Mouse (Mus musculus) hindbrain, embryonic 15.5 days (tissue): ENCODE results near the gene M1ap. TPM values are rescaled to one million over a fixed set of nuclear protein-coding genes. Genes with fewer than 3 reads are reported as not detected.

Experiments used
- ATAC-seq: fragments of 200-750 bp; cut with Nextera tagmentation; 2 replicates; pipeline ENCODE4 v1.8.0; 2017; ENCODE audit warnings: low read depth, moderate number of reproducible peaks, moderate TSS enrichment; ENCODE audit not compliant: low FRiP score
- H3K27ac ChIP-seq: fragments of 300-500 bp; sonication (generic); replicated peaks from 2 replicates; pipeline ENCODE4 v1.5.1; 2015; ENCODE audit warnings: mild to moderate bottlenecking, inconsistent platforms
- H3K27me3 ChIP-seq: fragments of 300-500 bp; sonication (generic); 2 replicates; pipeline ENCODE4 v1.6.1; 2015; ENCODE audit warnings: control low read depth, inconsistent platforms
- H3K36me3 ChIP-seq: fragments of 300-500 bp; sonication (generic); 2 replicates; pipeline ENCODE4 v1.6.1; 2015; ENCODE audit warnings: control low read depth, inconsistent platforms
- H3K4me1 ChIP-seq: fragments of 300-500 bp; sonication (generic); replicated peaks from 2 replicates; pipeline ENCODE4 v1.6.1; 2015; ENCODE audit warnings: control low read depth, inconsistent platforms
- H3K4me2 ChIP-seq: fragments of 300-500 bp; sonication (generic); 2 replicates; pipeline ENCODE4 v1.6.1; 2015; ENCODE audit warnings: moderate library complexity, mild to moderate bottlenecking, inconsistent platforms
- H3K4me3 ChIP-seq: fragments of 300-500 bp; sonication (generic); 2 replicates; pipeline ENCODE4 v1.5.1; 2015; ENCODE audit warnings: mild to moderate bottlenecking, inconsistent platforms
- H3K9ac ChIP-seq: fragments of 300-500 bp; sonication (generic); 2 replicates; pipeline ENCODE4 v1.6.1; 2015; ENCODE audit warnings: inconsistent platforms
- H3K9me3 ChIP-seq: fragments of 300-500 bp; sonication (generic); 2 replicates; pipeline ENCODE4 v1.6.1; 2016; ENCODE audit warnings: control low read depth, inconsistent platforms
- WGBS: fragments of 180-500 bp; shearing (Covaris S2); methylation state at CpG from one replicate; pipeline ENCODE4 v1.1.7; 2015; 5-methylcytosine and 5-hydroxymethylcytosine counted together
- polyA plus RNA-seq: library from polyadenylated mRNA; unstranded; fragments of >200 nt; fragmentation: Nextera tagmentation; extraction: Ambion mirVana; gene quantifications from 2 replicates; pipeline ENCODE4 v1.2.1, GENCODE M21; 2015

Gene M1ap
- polyA plus RNA-seq, 1 experiment from 2014 or later, result 0.61 TPM

DNA sequence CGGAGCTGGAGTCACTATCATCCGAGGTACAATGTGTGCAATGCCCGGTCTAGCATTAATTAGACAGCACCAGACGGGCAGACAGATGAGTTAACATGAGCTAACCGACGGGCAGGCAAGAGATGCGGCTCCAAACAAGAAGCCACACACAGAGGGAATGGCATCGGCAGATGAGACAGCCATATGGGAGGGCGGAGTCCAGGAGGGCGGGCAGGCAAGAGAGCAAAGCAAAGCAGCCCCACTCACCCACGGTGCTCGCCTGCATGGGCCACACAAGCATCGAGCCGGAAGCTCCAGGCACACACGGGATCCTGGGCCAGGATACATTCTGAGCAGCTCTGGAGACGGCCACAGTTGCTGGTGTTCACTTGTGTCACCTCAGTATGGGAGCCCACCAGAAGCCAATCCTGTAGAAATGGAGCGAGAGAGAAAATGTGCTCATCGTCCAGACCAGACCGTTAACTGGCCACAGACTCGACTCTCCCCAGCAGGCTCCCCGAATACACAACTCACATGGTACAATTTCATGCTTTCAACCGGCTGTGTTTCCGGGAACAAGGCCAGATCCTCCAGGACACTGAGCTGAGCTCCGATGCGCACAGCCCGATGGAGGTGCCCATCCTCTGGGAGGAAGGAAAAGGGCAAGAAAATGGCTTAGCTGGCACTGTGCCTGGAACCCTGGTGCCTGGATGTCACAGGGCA is 29.5 kb upstream of the M1ap start:
- H3K4me3 ChIP-seq, result no peak overlapping the region
- no peaks in the 10 kb centered on the region for H3K4me1 ChIP-seq
- peak overlapping the region; percentile 23; the same call in 1 of the 2 replicates for H3K27ac ChIP-seq
- no peak overlapping the region for H3K4me2 ChIP-seq
- H3K9ac ChIP-seq, result no peak overlapping the region
- H3K9me3 ChIP-seq, result no peaks in the 10 kb centered on the region
- no peaks in the 10 kb centered on the region for H3K27me3 ChIP-seq
- ATAC-seq, result peak; percentile 74
- H3K36me3 ChIP-seq, result peaks cover 23% of the 10 kb centered on the region; the same call in 1 of the 2 replicates
- WGBS, result 63% methylated on average over 26 of the region's 26 CpGs

DNA sequence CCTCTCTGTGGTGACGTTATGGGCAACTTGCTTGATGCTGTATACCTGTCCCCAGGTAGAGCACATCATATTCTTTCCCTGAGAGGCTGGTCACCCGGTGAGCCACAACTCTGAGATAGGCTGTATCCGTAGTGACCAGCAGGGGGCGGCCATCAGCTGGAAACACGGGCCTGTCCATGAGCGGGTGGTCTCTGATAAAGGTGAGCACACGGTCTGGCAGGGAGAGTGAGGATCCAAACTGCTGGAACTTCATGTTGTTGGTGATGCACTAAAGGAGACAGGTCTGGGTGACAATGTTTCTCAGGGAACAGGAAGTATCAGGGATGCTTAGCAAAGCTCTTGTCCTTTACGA is 28.9 kb upstream of the M1ap start:
- Histone ChIP-seq H3K9ac (no peak overlapping the region), H3K4me3 (no peak overlapping the region), H3K27ac (peak overlapping the region; percentile 23; the same call in 1 of the 2 replicates), H3K36me3 (peaks cover 27% of the 10 kb centered on the region; the same call in 1 of the 2 replicates), H3K4me1 (no peaks in the 10 kb centered on the region), H3K27me3 (no peaks in the 10 kb centered on the region), H3K9me3 (no peaks in the 10 kb centered on the region), H3K4me2 (no peak overlapping the region)
- peak; percentile 47; the same call in 1 of the 2 replicates for ATAC-seq
- 18% methylated on average over 8 of the region's 8 CpGs for WGBS

DNA sequence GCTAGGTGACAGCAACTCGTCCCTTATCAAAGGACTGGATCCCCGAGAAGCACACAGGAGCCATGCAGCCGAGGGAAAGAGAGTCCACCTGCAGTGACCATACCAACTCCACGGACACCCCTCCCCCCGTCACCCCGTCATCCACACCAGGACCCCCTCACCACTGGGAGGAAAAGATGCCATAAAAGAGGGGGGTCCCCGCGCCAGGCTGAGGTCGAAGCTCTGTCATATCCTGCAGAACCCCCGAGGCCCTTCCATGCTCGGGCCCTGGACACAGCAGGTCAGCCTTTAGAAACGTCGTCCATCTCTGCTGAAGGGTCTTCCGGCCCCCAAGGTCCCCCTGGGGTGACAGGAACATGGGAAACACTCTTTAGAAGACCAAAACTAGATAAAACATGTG is 28.3 kb upstream of the M1ap start:
- no peak overlapping the region for H3K4me2 ChIP-seq
- H3K27me3 ChIP-seq, result no peaks in the 10 kb centered on the region
- H3K4me3 ChIP-seq, result no peak overlapping the region
- H3K4me1 ChIP-seq, result no peaks in the 10 kb centered on the region
- H3K27ac ChIP-seq, result no peak overlapping the region
- no peak overlapping the region for H3K9ac ChIP-seq
- H3K36me3 ChIP-seq, result peaks cover 30% of the 10 kb centered on the region; the same call in 1 of the 2 replicates
- no peak for ATAC-seq
- no peaks in the 10 kb centered on the region for H3K9me3 ChIP-seq
- WGBS, result 83% methylated on average over 14 of the region's 14 CpGs

DNA sequence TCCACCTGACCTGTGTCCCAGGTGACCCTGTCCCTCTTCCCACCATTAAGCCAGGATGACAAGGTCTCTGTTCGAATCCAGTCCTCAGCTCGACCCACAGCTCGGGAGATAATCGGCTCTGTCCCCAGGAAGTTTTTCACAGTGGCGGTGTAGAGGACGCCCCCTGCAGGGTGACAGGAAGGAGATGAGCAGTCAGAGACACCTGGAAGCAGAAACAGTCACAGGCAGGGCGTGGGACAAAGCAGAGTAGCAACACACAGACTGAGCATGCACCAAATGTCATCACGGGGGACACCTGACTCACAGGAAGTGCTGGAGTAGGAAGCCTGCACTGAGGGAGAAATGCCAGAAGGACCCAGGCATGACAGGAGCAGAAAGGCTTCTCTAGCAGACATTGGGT is 27.2 kb upstream of the M1ap start:
- no peaks in the 10 kb centered on the region for H3K4me1 ChIP-seq
- H3K27ac ChIP-seq, result no peak overlapping the region
- no peaks in the 10 kb centered on the region for H3K27me3 ChIP-seq
- no peak for ATAC-seq
- no peaks in the 10 kb centered on the region for H3K9me3 ChIP-seq
- WGBS, result 66% methylated on average over 8 of the region's 8 CpGs
- H3K4me3 ChIP-seq, result no peak overlapping the region
- H3K4me2 ChIP-seq, result no peak overlapping the region
- H3K36me3 ChIP-seq, result peaks cover 39% of the 10 kb centered on the region
- no peak overlapping the region for H3K9ac ChIP-seq

DNA sequence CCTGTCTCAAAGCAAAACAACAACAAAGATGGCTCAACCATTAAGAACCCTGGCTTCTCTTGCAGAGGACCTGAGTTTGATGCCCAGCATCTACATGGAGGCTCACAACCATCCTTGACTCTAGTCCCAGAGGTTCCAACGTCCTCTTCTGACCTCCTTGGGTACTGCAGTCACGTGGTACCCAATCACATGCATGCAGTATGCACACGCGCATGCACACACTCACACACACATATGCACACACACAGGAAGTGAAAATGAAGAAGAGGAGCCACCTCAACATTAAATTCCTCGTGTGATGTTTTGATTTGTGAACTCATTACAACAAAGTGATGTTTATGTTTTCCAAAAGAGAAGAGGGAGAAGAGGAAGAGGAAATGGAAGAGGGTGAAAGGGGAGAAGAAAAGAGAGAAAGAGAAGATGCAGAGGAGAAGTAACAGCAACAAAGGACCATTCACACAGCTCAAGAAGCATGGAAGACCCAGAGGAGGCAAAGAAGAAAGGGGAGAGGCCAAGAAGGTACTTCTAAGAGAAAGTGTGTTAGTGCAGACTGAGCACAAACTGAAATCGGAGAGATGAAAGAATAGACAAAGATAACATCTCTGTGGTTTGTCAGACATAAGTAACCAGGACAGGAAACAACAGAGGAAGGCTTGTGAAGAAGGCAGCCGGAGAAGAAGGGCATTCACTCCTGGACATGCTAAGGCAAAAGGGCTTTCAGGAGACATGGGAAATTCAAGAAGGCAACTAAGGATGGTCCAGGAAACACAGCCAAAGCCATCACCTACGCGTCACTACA is 25.1 kb upstream of the M1ap start:
- H3K36me3 ChIP-seq, result peaks cover 34% of the 10 kb centered on the region
- no peak overlapping the region for H3K4me3 ChIP-seq
- no peaks in the 10 kb centered on the region for H3K4me1 ChIP-seq
- H3K4me2 ChIP-seq, result no peak overlapping the region
- WGBS, result 82% methylated on average over 9 of the region's 9 CpGs
- no peak overlapping the region for H3K27ac ChIP-seq
- no peaks in the 10 kb centered on the region for H3K27me3 ChIP-seq
- no peak overlapping the region for H3K9ac ChIP-seq
- no peaks in the 10 kb centered on the region for H3K9me3 ChIP-seq
- no peak for ATAC-seq

DNA sequence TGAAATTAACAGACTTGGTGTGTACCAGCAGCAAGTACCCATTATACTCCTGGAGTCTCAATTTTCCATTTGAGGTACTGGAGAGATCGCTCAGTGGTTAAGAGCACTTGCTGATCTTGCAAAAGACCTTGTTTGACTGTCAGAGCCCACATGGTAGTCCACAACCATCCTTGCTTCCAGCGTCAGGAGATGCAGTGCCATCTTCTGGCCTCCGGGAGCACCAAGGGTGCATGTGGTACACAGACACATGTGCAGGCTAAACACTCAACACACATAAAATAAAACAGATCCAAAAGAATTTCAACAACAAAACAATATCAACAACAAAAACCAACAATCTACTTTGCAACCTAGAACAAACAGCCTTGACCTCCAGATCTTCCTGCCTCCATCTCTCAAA is 21.7 kb upstream of the M1ap start:
- WGBS, result 66% methylated on average over 3 of the region's 3 CpGs
- no peak for ATAC-seq
- Histone ChIP-seq H3K27ac (no peak overlapping the region), H3K4me2 (no peak overlapping the region), H3K4me1 (no peaks in the 10 kb centered on the region), H3K27me3 (no peaks in the 10 kb centered on the region), H3K9ac (no peak overlapping the region), H3K4me3 (no peak overlapping the region), H3K9me3 (no peaks in the 10 kb centered on the region), H3K36me3 (peaks cover 31% of the 10 kb centered on the region)

DNA sequence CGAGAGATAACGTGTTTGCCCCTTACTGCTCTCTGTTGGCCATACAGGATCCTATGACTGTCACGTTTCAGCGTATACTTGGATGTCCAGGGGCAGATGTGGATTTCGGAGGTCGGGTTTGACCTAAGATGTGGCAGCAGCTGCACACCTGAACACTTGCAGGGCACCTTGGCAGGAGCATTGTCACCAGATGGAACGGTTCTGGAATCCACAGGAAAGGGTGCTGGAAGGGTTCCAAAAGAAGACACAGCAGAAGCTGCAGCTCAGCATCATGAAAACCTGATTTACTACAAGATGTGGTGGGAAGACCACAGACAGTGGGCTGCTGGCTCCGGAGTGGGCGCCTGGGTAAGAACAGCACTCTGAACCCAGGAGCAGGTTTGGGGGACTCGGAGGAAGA is 20.6 kb upstream of the M1ap start:
- Histone ChIP-seq H3K4me1 (no peaks in the 10 kb centered on the region), H3K27me3 (no peaks in the 10 kb centered on the region), H3K9me3 (no peaks in the 10 kb centered on the region), H3K27ac (0 out of 2 replicates have a peak overlapping the region, but pooled peaks have one; percentile 25), H3K36me3 (peaks cover 41% of the 10 kb centered on the region), H3K4me2 (no peak overlapping the region), H3K4me3 (no peak overlapping the region), H3K9ac (no peak overlapping the region)
- no peak for ATAC-seq
- WGBS, result 81% methylated on average over 10 of the region's 10 CpGs

DNA sequence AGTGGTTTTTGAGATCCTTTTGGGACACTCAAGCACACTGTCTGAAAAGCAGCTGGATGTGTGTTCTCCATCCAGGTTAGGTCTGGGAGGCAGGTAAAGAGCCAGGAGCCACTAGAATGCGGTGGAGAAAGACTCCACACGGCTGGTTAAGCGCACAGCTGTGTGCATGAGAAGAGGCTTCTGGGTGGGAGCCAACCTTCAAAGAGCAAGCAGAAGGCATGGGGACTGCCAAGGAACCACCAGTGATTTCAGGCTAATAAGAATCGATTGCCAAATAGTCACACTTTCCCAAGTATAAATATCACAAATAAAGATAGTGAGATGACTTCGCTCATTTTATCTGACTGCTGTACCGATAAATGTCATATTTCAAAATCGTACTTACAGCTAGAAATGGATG is 20.2 kb upstream of the M1ap start:
- Histone ChIP-seq H3K4me2 (no peak overlapping the region), H3K9me3 (no peaks in the 10 kb centered on the region), H3K27ac (0 out of 2 replicates have a peak overlapping the region, but pooled peaks have one; percentile 25), H3K27me3 (no peaks in the 10 kb centered on the region), H3K4me1 (no peaks in the 10 kb centered on the region), H3K4me3 (no peak overlapping the region), H3K9ac (no peak overlapping the region), H3K36me3 (peaks cover 45% of the 10 kb centered on the region)
- 86% methylated on average over 7 of the region's 7 CpGs for WGBS
- ATAC-seq, result no peak

DNA sequence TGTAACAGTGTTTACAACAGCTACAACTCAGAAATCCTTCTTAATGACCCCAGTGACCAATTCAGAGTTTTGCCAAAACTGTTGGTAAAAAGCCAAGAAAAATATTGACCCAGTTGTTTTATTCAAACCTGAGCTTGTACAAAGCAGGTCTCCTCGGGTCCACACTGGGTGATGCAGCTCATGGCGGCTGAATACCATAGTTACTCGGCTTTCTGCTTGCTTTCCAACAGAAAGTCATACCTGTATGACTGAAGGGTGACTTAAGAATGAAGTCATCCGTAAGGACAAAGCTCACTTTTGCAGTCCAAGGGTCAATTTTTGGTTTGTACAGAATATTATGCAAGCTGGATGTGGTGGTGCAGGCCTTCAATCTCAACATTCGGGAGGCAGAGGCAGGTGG is 19.1 kb upstream of the M1ap start:
- Histone ChIP-seq H3K36me3 (peaks cover 49% of the 10 kb centered on the region), H3K9me3 (no peaks in the 10 kb centered on the region), H3K9ac (no peak overlapping the region), H3K27ac (no peak overlapping the region), H3K4me1 (no peaks in the 10 kb centered on the region), H3K4me3 (no peak overlapping the region), H3K4me2 (no peak overlapping the region), H3K27me3 (no peaks in the 10 kb centered on the region)
- no peak for ATAC-seq
- 84% methylated on average over 5 of the region's 5 CpGs for WGBS

DNA sequence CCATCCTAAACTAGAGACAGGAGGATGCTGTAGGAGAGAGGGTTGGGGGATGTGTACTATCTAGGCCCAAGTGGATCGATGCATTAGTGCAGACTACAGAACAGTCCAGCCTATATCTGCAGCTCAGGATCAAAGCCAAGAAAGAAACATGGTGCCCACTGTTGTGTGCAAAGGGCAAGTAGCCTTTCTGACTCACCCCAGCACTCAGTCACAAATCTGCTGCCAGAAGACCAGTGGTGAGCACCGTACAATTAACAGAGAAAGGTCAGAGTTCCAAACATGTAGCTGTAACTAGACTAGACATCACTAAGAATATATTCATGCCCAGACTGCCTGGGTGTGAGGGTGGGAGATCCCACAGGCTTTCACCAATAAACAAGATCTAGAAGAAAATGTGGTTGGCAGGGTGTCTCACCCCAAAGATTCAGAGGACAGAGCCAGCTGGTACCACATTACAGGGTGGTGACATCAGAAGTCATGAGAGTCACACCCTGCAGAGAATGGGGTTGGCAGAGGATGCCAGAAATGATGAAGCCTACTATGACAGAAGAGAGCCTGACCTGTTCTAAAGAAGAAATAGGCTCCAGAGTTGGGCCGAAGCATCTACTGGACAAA is 12.0 kb upstream of the M1ap start:
- no peaks in the 10 kb centered on the region for H3K27me3 ChIP-seq
- ATAC-seq, result no peak
- no peaks in the 10 kb centered on the region for H3K9me3 ChIP-seq
- no peak overlapping the region for H3K9ac ChIP-seq
- no peak overlapping the region for H3K4me2 ChIP-seq
- 92% methylated on average over 3 of the region's 3 CpGs for WGBS
- no peak overlapping the region for H3K4me3 ChIP-seq
- peaks cover 38% of the 10 kb centered on the region for H3K36me3 ChIP-seq
- H3K4me1 ChIP-seq, result peaks cover 16% of the 10 kb centered on the region
- H3K27ac ChIP-seq, result no peak overlapping the region

DNA sequence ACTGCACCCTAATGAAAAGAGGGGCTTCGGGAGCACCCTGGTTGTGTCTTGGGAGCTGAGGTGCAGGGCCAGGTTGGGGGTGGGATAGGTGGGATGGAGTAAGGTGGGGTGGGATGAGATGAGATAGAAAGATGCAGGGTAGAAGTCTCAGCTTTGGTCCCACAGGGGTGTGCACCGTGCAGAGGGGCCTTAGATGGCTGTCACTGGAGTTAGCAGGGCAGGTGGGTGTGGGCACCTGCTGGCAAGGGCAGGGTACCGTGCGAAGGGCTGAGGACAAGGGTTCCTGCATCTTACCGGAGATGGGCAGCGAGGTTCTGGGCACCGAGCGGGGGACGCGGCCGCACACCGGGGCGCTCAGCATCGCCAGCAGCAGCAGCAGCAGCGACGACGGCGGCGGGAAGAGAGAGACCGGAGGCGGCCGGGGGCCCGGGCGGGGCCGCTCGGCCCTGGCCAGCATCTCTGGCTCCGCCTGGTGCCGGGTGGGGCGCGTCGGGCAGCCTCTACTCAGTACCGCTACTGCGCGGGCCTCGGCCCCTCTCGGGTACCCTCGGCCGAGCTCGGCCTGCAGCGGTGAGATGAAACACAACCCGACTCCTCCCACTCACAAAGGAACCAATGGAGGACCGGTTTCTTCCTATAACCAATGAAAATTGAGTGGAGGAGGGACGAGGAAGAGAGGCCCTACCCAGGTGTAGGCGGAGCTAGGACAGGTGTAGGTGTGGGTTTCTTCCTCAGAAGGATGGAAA is 7.4 kb upstream of the M1ap start, which contains the start of gene Sema4f:
Sema4f (minus strand) TSS at position 603 of the 746 bp plus-strand sequence.
- H3K27ac ChIP-seq, result peak within 1 kb of the TSS; percentile 82
- H3K4me2 ChIP-seq, result peak within 1 kb of the TSS; percentile 64
- peak within 1 kb of the TSS; percentile 73 for H3K4me3 ChIP-seq
- 2% methylated on average over 41 of the region's 44 CpGs for WGBS
- ATAC-seq, result peak; percentile 99
- peaks cover 6% of the 10 kb centered on the region; the same call in 1 of the 2 replicates for H3K36me3 ChIP-seq
- H3K9ac ChIP-seq, result peak within 1 kb of the TSS; percentile 76
- H3K4me1 ChIP-seq, result peaks cover 19% of the 10 kb centered on the region
- H3K27me3 ChIP-seq, result no peaks in the 10 kb centered on the region
- H3K9me3 ChIP-seq, result no peaks in the 10 kb centered on the region
